Mouse (Mus musculus): Measurements from ENCODE around the gene Tbx18. TPM values are rescaled to one million over a fixed set of nuclear protein-coding genes. Genes with fewer than 3 reads are reported as not detected.

The Tbx18 gene
- polyA plus RNA-seq, 1 experiment from 2014 or later = 1.5 TPM

- H3K27ac ChIP-seq (ENCODE audit: low read depth, low read length) = no peak overlapping the region
- H3K36me3 ChIP-seq (ENCODE audit: control insufficient read depth, insufficient read depth, low read length) = no peaks in the 10 kb centered on the region
- no peak overlapping the region for H3K9ac ChIP-seq (ENCODE audit: low read depth, low read length)
- 15% methylated on average over 3 of the region's 3 CpGs for WGBS
- H3K9me3 ChIP-seq (ENCODE audit: control insufficient read depth, low read length) = no peaks in the 10 kb centered on the region
- H3K27me3 ChIP-seq (replicated peaks; ENCODE audit: control insufficient read depth, insufficient read depth, low read length) = peaks cover 42% of the 10 kb centered on the region
- peaks cover 14% of the 10 kb centered on the region for H3K4me1 ChIP-seq (ENCODE audit: control insufficient read depth, insufficient read depth, low read depth, low read length)
- no peak for ATAC-seq
- H3K4me2 ChIP-seq (ENCODE audit: low read length) = no peak overlapping the region
- H3K4me3 ChIP-seq (ENCODE audit: low read length) = no peak overlapping the region
Measured at GRCm38 (mm10) chr9:87728107-87728506, 3.0 kb downstream of the Tbx18 start.

GRCm38 (mm10) chr9:87727155-87727953 lies 3.7 kb downstream of the Tbx18 start:
- no peak overlapping the region for H3K27ac ChIP-seq (ENCODE audit: low read depth, low read length)
- H3K27me3 ChIP-seq (replicated peaks; ENCODE audit: control insufficient read depth, insufficient read depth, low read length) = peaks cover 36% of the 10 kb centered on the region
- no peaks in the 10 kb centered on the region for H3K36me3 ChIP-seq (ENCODE audit: control insufficient read depth, insufficient read depth, low read length)
- WGBS = 7% methylated on average over 12 of the region's 12 CpGs
- no peak overlapping the region for H3K9ac ChIP-seq (ENCODE audit: low read depth, low read length)
- H3K4me2 ChIP-seq (ENCODE audit: low read length) = no peak overlapping the region
- no peaks in the 10 kb centered on the region for H3K9me3 ChIP-seq (ENCODE audit: control insufficient read depth, low read length)
- no peak for ATAC-seq
- no peak overlapping the region for H3K4me3 ChIP-seq (ENCODE audit: low read length)
- H3K4me1 ChIP-seq (ENCODE audit: control insufficient read depth, insufficient read depth, low read depth, low read length) = peaks cover 14% of the 10 kb centered on the region

GRCm38 (mm10) chr9:87721793-87722192 lies 9.3 kb downstream of the Tbx18 start:
- Histone ChIP-seq H3K27ac (ENCODE audit: low read depth, low read length) (no peak overlapping the region), H3K4me1 (ENCODE audit: control insufficient read depth, insufficient read depth, low read depth, low read length) (no peaks in the 10 kb centered on the region), H3K9me3 (ENCODE audit: control insufficient read depth, low read length) (no peaks in the 10 kb centered on the region), H3K27me3 (replicated peaks; ENCODE audit: control insufficient read depth, insufficient read depth, low read length) (peaks cover 18% of the 10 kb centered on the region), H3K9ac (ENCODE audit: low read depth, low read length) (no peak overlapping the region), H3K36me3 (ENCODE audit: control insufficient read depth, insufficient read depth, low read length) (no peaks in the 10 kb centered on the region), H3K4me3 (ENCODE audit: low read length) (no peak overlapping the region), H3K4me2 (ENCODE audit: low read length) (no peak overlapping the region)
- WGBS = 51% methylated on average over 2 of the region's 2 CpGs
- ATAC-seq = peak; percentile 52; the same call in 1 of the 2 replicates

- Histone ChIP-seq H3K36me3 (ENCODE audit: control insufficient read depth, insufficient read depth, low read length) (no peaks in the 10 kb centered on the region), H3K4me1 (ENCODE audit: control insufficient read depth, insufficient read depth, low read depth, low read length) (no peaks in the 10 kb centered on the region), H3K9me3 (ENCODE audit: control insufficient read depth, low read length) (no peaks in the 10 kb centered on the region), H3K9ac (ENCODE audit: low read depth, low read length) (no peak overlapping the region), H3K4me3 (ENCODE audit: low read length) (no peak overlapping the region), H3K27ac (ENCODE audit: low read depth, low read length) (no peak overlapping the region), H3K27me3 (replicated peaks; ENCODE audit: control insufficient read depth, insufficient read depth, low read length) (no peaks in the 10 kb centered on the region), H3K4me2 (ENCODE audit: low read length) (no peak overlapping the region)
- ATAC-seq = no peak
- 75% methylated on average over 4 of the region's 4 CpGs for WGBS
Measured at GRCm38 (mm10) chr9:87710360-87710759, 20.7 kb downstream of the Tbx18 start.

GRCm38 (mm10) chr9:87708151-87708550 lies 22.9 kb downstream of the Tbx18 start:
- Histone ChIP-seq H3K4me2 (ENCODE audit: low read length) (no peak overlapping the region), H3K4me3 (ENCODE audit: low read length) (no peak overlapping the region), H3K27me3 (replicated peaks; ENCODE audit: control insufficient read depth, insufficient read depth, low read length) (no peaks in the 10 kb centered on the region), H3K36me3 (ENCODE audit: control insufficient read depth, insufficient read depth, low read length) (no peaks in the 10 kb centered on the region), H3K9me3 (ENCODE audit: control insufficient read depth, low read length) (no peaks in the 10 kb centered on the region), H3K27ac (ENCODE audit: low read depth, low read length) (no peak overlapping the region), H3K4me1 (ENCODE audit: control insufficient read depth, insufficient read depth, low read depth, low read length) (no peaks in the 10 kb centered on the region), H3K9ac (ENCODE audit: low read depth, low read length) (no peak overlapping the region)
- ATAC-seq = no peak

GRCm38 (mm10) chr9:87702267-87702666 lies 28.8 kb downstream of the Tbx18 start:
- H3K27me3 ChIP-seq (replicated peaks; ENCODE audit: control insufficient read depth, insufficient read depth, low read length) = no peaks in the 10 kb centered on the region
- no peaks in the 10 kb centered on the region for H3K4me1 ChIP-seq (ENCODE audit: control insufficient read depth, insufficient read depth, low read depth, low read length)
- no peak overlapping the region for H3K27ac ChIP-seq (ENCODE audit: low read depth, low read length)
- ATAC-seq = no peak
- no peak overlapping the region for H3K9ac ChIP-seq (ENCODE audit: low read depth, low read length)
- no peak overlapping the region for H3K4me2 ChIP-seq (ENCODE audit: low read length)
- no peaks in the 10 kb centered on the region for H3K9me3 ChIP-seq (ENCODE audit: control insufficient read depth, low read length)
- WGBS = 80% methylated on average over 2 of the region's 2 CpGs
- H3K36me3 ChIP-seq (ENCODE audit: control insufficient read depth, insufficient read depth, low read length) = no peaks in the 10 kb centered on the region
- no peak overlapping the region for H3K4me3 ChIP-seq (ENCODE audit: low read length)

- WGBS = 81% methylated on average over 9 of the region's 9 CpGs
- Histone ChIP-seq H3K4me1 (ENCODE audit: control insufficient read depth, insufficient read depth, low read depth, low read length) (no peaks in the 10 kb centered on the region), H3K4me3 (ENCODE audit: low read length) (no peak overlapping the region), H3K9me3 (ENCODE audit: control insufficient read depth, low read length) (no peaks in the 10 kb centered on the region), H3K27me3 (replicated peaks; ENCODE audit: control insufficient read depth, insufficient read depth, low read length) (no peaks in the 10 kb centered on the region), H3K9ac (ENCODE audit: low read depth, low read length) (no peak overlapping the region), H3K27ac (ENCODE audit: low read depth, low read length) (no peak overlapping the region), H3K4me2 (ENCODE audit: low read length) (no peak overlapping the region), H3K36me3 (ENCODE audit: control insufficient read depth, insufficient read depth, low read length) (no peaks in the 10 kb centered on the region)
- no peak for ATAC-seq
Measured at GRCm38 (mm10) chr9:87686981-87687380, 44.1 kb downstream of the Tbx18 start.

- H3K27me3 ChIP-seq (replicated peaks; ENCODE audit: control insufficient read depth, insufficient read depth, low read length) = no peaks in the 10 kb centered on the region
- H3K36me3 ChIP-seq (ENCODE audit: control insufficient read depth, insufficient read depth, low read length) = no peaks in the 10 kb centered on the region
- WGBS = 76% methylated on average over 11 of the region's 11 CpGs
- H3K9ac ChIP-seq (ENCODE audit: low read depth, low read length) = no peak overlapping the region
- H3K4me1 ChIP-seq (ENCODE audit: control insufficient read depth, insufficient read depth, low read depth, low read length) = no peaks in the 10 kb centered on the region
- H3K4me3 ChIP-seq (ENCODE audit: low read length) = no peak overlapping the region
- no peak overlapping the region for H3K27ac ChIP-seq (ENCODE audit: low read depth, low read length)
- H3K9me3 ChIP-seq (ENCODE audit: control insufficient read depth, low read length) = no peaks in the 10 kb centered on the region
- no peak overlapping the region for H3K4me2 ChIP-seq (ENCODE audit: low read length)
- ATAC-seq = no peak
Measured at GRCm38 (mm10) chr9:87682247-87682646, 48.8 kb downstream of the Tbx18 start.

Measured in hindbrain, embryonic 16.5 days (tissue).